Mouse (Mus musculus): Measurements from ENCODE around the gene Slc6a8. TPM values are rescaled to one million over a fixed set of nuclear protein-coding genes. Genes with fewer than 3 reads are reported as not detected.

Gene Slc6a8
- polyA plus RNA-seq (2014; fragmentation: Illumina TruSeq; extraction: RNeasy Lipid Tissue Mini Kit (QIAGEN cat#74804); ENCODE audit: low read depth, low replicate concordance): 126 TPM

GRCm38 (mm10) chrX:73672879-73673618 lies at the start of gene Slc6a8:
Gene Slc6a8 (plus strand): TSS chrX:73673150.

GRCm38 (mm10) chrX:73639255-73639675 lies 33.7 kb upstream of the Slc6a8 start, which contains the start of gene Dusp9:
Gene Dusp9 (plus strand): TSS chrX:73639419.

GRCm38 (mm10) chrX:73659575-73660283 lies 13.2 kb upstream of the Slc6a8 start, which contains the start of gene Pnck:
Gene Pnck (minus strand): TSS chrX:73660117.

GRCm38 (mm10) chrX:73716109-73716661 lies 43.2 kb downstream of the Slc6a8 start, which contains the start of the genes Bcap31 and Abcd1:
Gene Bcap31 (minus strand): TSS chrX:73716175.
Gene Abcd1 (plus strand): TSS chrX:73716597.

Other genes starting within 250 kb of the Slc6a8 start
- gene Trex2, start 237.8 kb upstream of the Slc6a8 start, polyA plus RNA-seq (2014; fragmentation: Illumina TruSeq; extraction: RNeasy Lipid Tissue Mini Kit (QIAGEN cat#74804); ENCODE audit: low read depth, low replicate concordance): not detected
- gene Haus7, start 214.1 kb upstream of the Slc6a8 start, polyA plus RNA-seq (2014; fragmentation: Illumina TruSeq; extraction: RNeasy Lipid Tissue Mini Kit (QIAGEN cat#74804); ENCODE audit: low read depth, low replicate concordance): 7.4 TPM
- 169 TPM for gene Bgn, start 189.5 kb upstream of the Slc6a8 start, polyA plus RNA-seq (2014; fragmentation: Illumina TruSeq; extraction: RNeasy Lipid Tissue Mini Kit (QIAGEN cat#74804); ENCODE audit: low read depth, low replicate concordance)
- gene Atp2b3, start 170.1 kb upstream of the Slc6a8 start, polyA plus RNA-seq (2014; fragmentation: Illumina TruSeq; extraction: RNeasy Lipid Tissue Mini Kit (QIAGEN cat#74804); ENCODE audit: low read depth, low replicate concordance): not detected
- gene Dusp9, start 33.7 kb upstream of the Slc6a8 start, polyA plus RNA-seq (2014; fragmentation: Illumina TruSeq; extraction: RNeasy Lipid Tissue Mini Kit (QIAGEN cat#74804); ENCODE audit: low read depth, low replicate concordance): 0.32 TPM
- gene Pnck, start 13.0 kb upstream of the Slc6a8 start, polyA plus RNA-seq (2014; fragmentation: Illumina TruSeq; extraction: RNeasy Lipid Tissue Mini Kit (QIAGEN cat#74804); ENCODE audit: low read depth, low replicate concordance): not detected
- gene Bcap31, start 43.0 kb downstream of the Slc6a8 start, polyA plus RNA-seq (2014; fragmentation: Illumina TruSeq; extraction: RNeasy Lipid Tissue Mini Kit (QIAGEN cat#74804); ENCODE audit: low read depth, low replicate concordance): 215 TPM
- gene Abcd1, start 43.4 kb downstream of the Slc6a8 start, polyA plus RNA-seq (2014; fragmentation: Illumina TruSeq; extraction: RNeasy Lipid Tissue Mini Kit (QIAGEN cat#74804); ENCODE audit: low read depth, low replicate concordance): 1.0 TPM
- not detected for gene Plxnb3, start 83.9 kb downstream of the Slc6a8 start, polyA plus RNA-seq (2014; fragmentation: Illumina TruSeq; extraction: RNeasy Lipid Tissue Mini Kit (QIAGEN cat#74804); ENCODE audit: low read depth, low replicate concordance)
- gene Srpk3, start 101.3 kb downstream of the Slc6a8 start, polyA plus RNA-seq (2014; fragmentation: Illumina TruSeq; extraction: RNeasy Lipid Tissue Mini Kit (QIAGEN cat#74804); ENCODE audit: low read depth, low replicate concordance): not detected
- 73.0 TPM for gene Idh3g, start 113.7 kb downstream of the Slc6a8 start, polyA plus RNA-seq (2014; fragmentation: Illumina TruSeq; extraction: RNeasy Lipid Tissue Mini Kit (QIAGEN cat#74804); ENCODE audit: low read depth, low replicate concordance)
- 30.3 TPM for gene Ssr4, start 113.9 kb downstream of the Slc6a8 start, polyA plus RNA-seq (2014; fragmentation: Illumina TruSeq; extraction: RNeasy Lipid Tissue Mini Kit (QIAGEN cat#74804); ENCODE audit: low read depth, low replicate concordance)
- 0.36 TPM for gene Pdzd4, start 151.8 kb downstream of the Slc6a8 start, polyA plus RNA-seq (2014; fragmentation: Illumina TruSeq; extraction: RNeasy Lipid Tissue Mini Kit (QIAGEN cat#74804); ENCODE audit: low read depth, low replicate concordance)
- gene Avpr2, start 219.0 kb downstream of the Slc6a8 start, polyA plus RNA-seq (2014; fragmentation: Illumina TruSeq; extraction: RNeasy Lipid Tissue Mini Kit (QIAGEN cat#74804); ENCODE audit: low read depth, low replicate concordance): 10.0 TPM
- 4.2 TPM for gene L1cam, start 223.0 kb downstream of the Slc6a8 start, polyA plus RNA-seq (2014; fragmentation: Illumina TruSeq; extraction: RNeasy Lipid Tissue Mini Kit (QIAGEN cat#74804); ENCODE audit: low read depth, low replicate concordance)
- 0.85 TPM for gene Arhgap4, start 248.7 kb downstream of the Slc6a8 start, polyA plus RNA-seq (2014; fragmentation: Illumina TruSeq; extraction: RNeasy Lipid Tissue Mini Kit (QIAGEN cat#74804); ENCODE audit: low read depth, low replicate concordance)
- 5.3 TPM for gene Naa10, start 248.8 kb downstream of the Slc6a8 start, polyA plus RNA-seq (2014; fragmentation: Illumina TruSeq; extraction: RNeasy Lipid Tissue Mini Kit (QIAGEN cat#74804); ENCODE audit: low read depth, low replicate concordance)

All from kidney, adult 10 weeks (tissue).